Mouse (Mus musculus): ENCODE results near the gene Clec2h. TPM values are rescaled to one million over a fixed set of nuclear protein-coding genes. Genes with fewer than 3 reads are reported as not detected.

The Clec2h gene
- polyA plus RNA-seq, 2 experiments from 2014 or later = not detected

Other genes starting within 250 kb of the Clec2h start
- 10 to 100 TPM; 17.6 to 20.6 TPM for gene Itfg2, start 237.5 kb upstream of the Clec2h start, polyA plus RNA-seq (2017; shearing (Covaris generic))
- 10 to 100 TPM; 47.6 to 76.7 TPM for gene Fkbp4, start 223.7 kb upstream of the Clec2h start, polyA plus RNA-seq (2017; shearing (Covaris generic))
- under 1 TPM in 1 of 2 experiments, not detected in 1; 0.24 TPM for gene Pzp, start 135.7 kb upstream of the Clec2h start, polyA plus RNA-seq (2017; shearing (Covaris generic))
- gene A2ml1, start 80.8 kb upstream of the Clec2h start, polyA plus RNA-seq (2017; shearing (Covaris generic)) = under 1 TPM in 1 of 2 experiments, not detected in 1; 0.45 TPM
- gene Klrb1a, start 38.9 kb upstream of the Clec2h start, polyA plus RNA-seq (2017; shearing (Covaris generic)) = under 1 TPM in 1 of 2 experiments, not detected in 1; 0.60 TPM
- gene Klrb1, start 60.7 kb downstream of the Clec2h start, polyA plus RNA-seq (2017; shearing (Covaris generic)) = not detected
- 1 to 10 TPM; 1.5 to 3.8 TPM for gene Klrb1c, start 126.8 kb downstream of the Clec2h start, polyA plus RNA-seq (2017; shearing (Covaris generic))
- not detected for gene Gm44511, start 163.9 kb downstream of the Clec2h start, polyA plus RNA-seq (2017; shearing (Covaris generic))
- not detected for gene Klrb1b, start 163.9 kb downstream of the Clec2h start, polyA plus RNA-seq (2017; shearing (Covaris generic))
- gene Clec2i, start 225.2 kb downstream of the Clec2h start, polyA plus RNA-seq (2017; shearing (Covaris generic)) = 10 to 100 TPM; 55.9 to 76.5 TPM
- gene BC035044, start 228.7 kb downstream of the Clec2h start, polyA plus RNA-seq (2017; shearing (Covaris generic)) = 1 to 10 TPM; 4.2 to 6.0 TPM

Measured in activated CD4-positive, CD25-positive, alpha-beta regulatory T cell, adult 4 months (primary cell).